Mouse (Mus musculus) skeletal muscle tissue, adult 2 months (tissue): ENCODE measurements around the gene Reck.

Experiments used
- DNase-seq: peaks from one replicate; pipeline ENCODE4 v3.0.0-alpha.2; 2012; ENCODE audit warnings: low read depth, low spot score

Gene Reck

GRCm38 (mm10) chr4:43875160-43875918, at the start of gene Reck:
Reck (plus strand) TSS chr4:43875530.
- peak; percentile 27 for DNase-seq

- no peak for DNase-seq
Measured at GRCm38 (mm10) chr4:43828806-43829205, 46.5 kb upstream of the Reck start.

- no peak for DNase-seq
Measured at GRCm38 (mm10) chr4:43832031-43832430, 43.3 kb upstream of the Reck start.

- no peak for DNase-seq
Measured at GRCm38 (mm10) chr4:43833752-43834151, 41.6 kb upstream of the Reck start.

GRCm38 (mm10) chr4:43834749-43835148, 40.6 kb upstream of the Reck start:
- DNase-seq, result no peak

- DNase-seq, result no peak
Measured at GRCm38 (mm10) chr4:43838326-43838725, 37.0 kb upstream of the Reck start.

GRCm38 (mm10) chr4:43840101-43840500, 35.2 kb upstream of the Reck start, which contains the start of gene Olfr157:
Olfr157 (minus strand) TSS chr4:43840201.
- DNase-seq, result no peak

GRCm38 (mm10) chr4:43851265-43851664, 24.1 kb upstream of the Reck start, which contains the start of gene Olfr155:
Olfr155 (plus strand) TSS chr4:43851565.
- no peak for DNase-seq

- DNase-seq, result no peak
Measured at GRCm38 (mm10) chr4:43854101-43854500, 21.2 kb upstream of the Reck start.

- no peak for DNase-seq
Measured at GRCm38 (mm10) chr4:43859886-43860285, 15.4 kb upstream of the Reck start.

GRCm38 (mm10) chr4:43860744-43861519, 14.4 kb upstream of the Reck start:
- peak; percentile 30 for DNase-seq

GRCm38 (mm10) chr4:43863298-43863697, 12.0 kb upstream of the Reck start:
- DNase-seq, result no peak

- no peak for DNase-seq
Measured at GRCm38 (mm10) chr4:43869821-43870220, 5.5 kb upstream of the Reck start.

GRCm38 (mm10) chr4:43874501-43874900, 829 bp upstream of the Reck start:
- DNase-seq, result no peak

- no peak for DNase-seq
Measured at GRCm38 (mm10) chr4:43875919-43876411, 635 bp downstream of the Reck start.

GRCm38 (mm10) chr4:43877230-43877629, 1.9 kb downstream of the Reck start:
- no peak for DNase-seq

GRCm38 (mm10) chr4:43878121-43878776, 2.9 kb downstream of the Reck start:
- DNase-seq, result peak; percentile 50

GRCm38 (mm10) chr4:43879566-43879965, 4.2 kb downstream of the Reck start:
- DNase-seq, result no peak

GRCm38 (mm10) chr4:43884196-43884595, 8.9 kb downstream of the Reck start:
- no peak for DNase-seq

GRCm38 (mm10) chr4:43891247-43891646, 15.9 kb downstream of the Reck start:
- DNase-seq, result no peak

- DNase-seq, result no peak
Measured at GRCm38 (mm10) chr4:43897209-43897608, 21.9 kb downstream of the Reck start.

GRCm38 (mm10) chr4:43899197-43899596, 23.9 kb downstream of the Reck start:
- DNase-seq, result no peak
